Mouse (Mus musculus): ENCODE data around the gene Lonp1. TPM values are rescaled to one million over a fixed set of nuclear protein-coding genes. Genes with fewer than 3 reads are reported as not detected.
A peak's percentile ranks its signal among the peaks of the same experiment; 100 is the strongest.

Gene Lonp1
- 45.4 and 45.7 TPM in 2 replicates for polyA plus RNA-seq (2015; fragmentation: Nextera tagmentation; extraction: Ambion mirVana)

DNA sequence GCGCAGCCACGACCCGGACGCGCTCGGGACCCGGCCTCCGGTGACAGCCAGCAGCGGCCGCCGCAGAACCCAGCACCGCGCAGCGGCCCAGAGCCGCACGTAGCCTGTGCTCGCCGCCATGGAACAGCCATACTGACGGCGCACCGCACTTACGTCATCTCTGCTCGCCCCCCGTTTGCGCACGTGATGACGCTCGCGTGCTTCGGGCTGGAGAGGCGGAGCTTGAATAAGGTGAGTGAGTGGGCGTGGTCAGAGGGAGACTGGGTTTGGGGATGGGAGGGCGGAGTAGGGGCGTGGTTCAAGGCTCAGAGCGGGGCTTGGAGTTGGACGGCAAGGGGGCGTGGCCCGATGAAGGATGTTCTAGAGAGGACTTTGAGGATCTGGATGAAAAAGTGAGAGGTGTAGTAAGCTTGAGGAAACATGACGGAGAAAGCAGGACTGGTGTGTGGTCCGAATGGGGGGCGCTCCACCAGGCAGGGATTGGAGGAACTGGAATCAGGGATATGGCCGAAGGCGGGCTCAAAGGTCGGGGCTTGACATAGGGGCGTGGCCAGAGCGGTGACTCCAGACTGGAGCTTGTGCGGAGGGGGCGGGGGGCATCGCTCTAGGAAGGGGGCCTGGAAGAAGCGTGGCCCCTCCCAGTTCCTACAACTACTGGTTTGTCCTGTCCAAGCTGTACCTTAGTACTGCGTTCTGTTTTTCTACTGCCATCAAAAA, at the start of gene Lonp1:
Gene Lonp1 (minus strand): TSS at position 134 of the 717 bp plus-strand sequence.
- Histone ChIP-seq H3K4me3 (ENCODE audit: low read length) (peak within 1 kb of the TSS; percentile 89), H3K36me3 (ENCODE audit: control insufficient read depth, insufficient read depth, low read length) (peaks cover 4% of the 10 kb centered on the region), H3K27ac (ENCODE audit: low read depth, low read length) (peak within 1 kb of the TSS; percentile 77), H3K9ac (ENCODE audit: low read depth, low read length) (peak within 1 kb of the TSS; percentile 89), H3K27me3 (replicated peaks; ENCODE audit: control insufficient read depth, insufficient read depth, low read length) (no peaks in the 10 kb centered on the region), H3K9me3 (ENCODE audit: control insufficient read depth, low read length) (no peaks in the 10 kb centered on the region), H3K4me1 (ENCODE audit: control insufficient read depth, insufficient read depth, low read depth, low read length) (peaks cover 15% of the 10 kb centered on the region), H3K4me2 (ENCODE audit: low read length) (peak within 1 kb of the TSS; percentile 96)
- under 1% methylated on average over 50 of the region's 51 CpGs for WGBS
- peak; percentile 92 for ATAC-seq

DNA sequence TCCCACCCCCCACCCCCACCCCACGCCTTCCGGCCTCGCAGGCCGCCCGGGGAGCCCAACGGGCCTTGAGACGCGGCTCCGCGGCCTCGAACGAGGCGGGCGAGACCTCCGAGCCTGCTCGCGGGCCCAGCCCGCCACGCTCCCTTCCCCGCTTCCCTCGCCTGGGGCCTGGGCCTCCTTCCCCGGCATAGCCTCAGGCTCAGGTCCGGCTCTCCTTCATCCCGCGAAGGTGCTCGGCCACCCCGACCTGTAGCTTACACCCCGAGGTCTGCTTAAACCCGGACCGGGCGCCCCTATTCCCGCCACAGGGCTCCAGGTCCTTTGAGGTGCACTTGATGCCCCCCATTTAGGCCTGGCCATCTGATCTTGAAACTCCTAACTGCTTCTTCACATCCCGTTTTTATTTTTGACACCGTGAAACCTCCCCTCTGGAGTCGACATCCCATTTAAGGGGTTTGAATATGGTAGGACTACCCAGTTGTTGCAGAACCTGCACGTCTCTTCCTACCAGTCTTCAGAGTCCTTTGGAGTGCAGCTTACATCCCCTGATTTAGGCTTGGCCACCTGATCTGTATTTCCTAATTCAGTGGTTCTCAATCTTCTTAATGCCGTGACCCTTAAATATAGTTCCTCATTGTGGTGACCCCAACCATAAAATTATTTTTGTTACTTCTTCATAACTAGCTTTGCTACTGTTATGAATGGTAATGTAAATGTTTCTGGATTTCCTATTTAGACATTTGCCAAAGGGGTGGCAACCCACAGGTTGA, 47.1 kb upstream of the Lonp1 start:
- H3K36me3 ChIP-seq (ENCODE audit: control insufficient read depth, insufficient read depth, low read length): no peaks in the 10 kb centered on the region
- peaks cover 26% of the 10 kb centered on the region for H3K4me1 ChIP-seq (ENCODE audit: control insufficient read depth, insufficient read depth, low read depth, low read length)
- no peaks in the 10 kb centered on the region for H3K9me3 ChIP-seq (ENCODE audit: control insufficient read depth, low read length)
- peak overlapping the region; percentile 88 for H3K4me2 ChIP-seq (ENCODE audit: low read length)
- H3K27me3 ChIP-seq (replicated peaks; ENCODE audit: control insufficient read depth, insufficient read depth, low read length): no peaks in the 10 kb centered on the region
- peak overlapping the region; percentile 96 for H3K9ac ChIP-seq (ENCODE audit: low read depth, low read length)
- H3K27ac ChIP-seq (ENCODE audit: low read depth, low read length): peak overlapping the region; percentile 89
- no peak; the same call in 1 of the 2 replicates for ATAC-seq
- whole genome bisulfite sequencing: 3% methylated on average over 36 of the region's 37 CpGs
- peak overlapping the region; percentile 92 for H3K4me3 ChIP-seq (ENCODE audit: low read length)

GRCm38 (mm10) chr17:56672941-56673646, 46.4 kb upstream of the Lonp1 start, which contains the start of gene Ranbp3:
Gene Ranbp3, plus strand, starts transcription at chr17:56673294.
- Histone ChIP-seq H3K9me3 (ENCODE audit: control insufficient read depth, low read length) (no peaks in the 10 kb centered on the region), H3K4me2 (ENCODE audit: low read length) (peak within 1 kb of the TSS; percentile 88), H3K27ac (ENCODE audit: low read depth, low read length) (peak within 1 kb of the TSS; percentile 89), H3K4me1 (ENCODE audit: control insufficient read depth, insufficient read depth, low read depth, low read length) (peaks cover 31% of the 10 kb centered on the region), H3K9ac (ENCODE audit: low read depth, low read length) (peak within 1 kb of the TSS; percentile 96), H3K36me3 (ENCODE audit: control insufficient read depth, insufficient read depth, low read length) (no peaks in the 10 kb centered on the region), H3K27me3 (replicated peaks; ENCODE audit: control insufficient read depth, insufficient read depth, low read length) (peaks cover 3% of the 10 kb centered on the region; the same call in 1 of the 2 replicates), H3K4me3 (ENCODE audit: low read length) (peak within 1 kb of the TSS; percentile 92)
- 0% methylated on average over 31 of the region's 66 CpGs for WGBS
- ATAC-seq: peak; percentile 91

GRCm38 (mm10) chr17:56669766-56670165, 43.1 kb upstream of the Lonp1 start:
- Histone ChIP-seq H3K4me2 (ENCODE audit: low read length) (no peak overlapping the region), H3K9ac (ENCODE audit: low read depth, low read length) (no peak overlapping the region), H3K4me3 (ENCODE audit: low read length) (no peak overlapping the region), H3K36me3 (ENCODE audit: control insufficient read depth, insufficient read depth, low read length) (no peaks in the 10 kb centered on the region), H3K27ac (ENCODE audit: low read depth, low read length) (no peak overlapping the region), H3K4me1 (ENCODE audit: control insufficient read depth, insufficient read depth, low read depth, low read length) (peaks cover 16% of the 10 kb centered on the region), H3K9me3 (ENCODE audit: control insufficient read depth, low read length) (no peaks in the 10 kb centered on the region), H3K27me3 (replicated peaks; ENCODE audit: control insufficient read depth, insufficient read depth, low read length) (peaks cover 5% of the 10 kb centered on the region; the same call in 1 of the 2 replicates)
- 91% methylated on average over 8 of the region's 8 CpGs for WGBS
- no peak for ATAC-seq

DNA sequence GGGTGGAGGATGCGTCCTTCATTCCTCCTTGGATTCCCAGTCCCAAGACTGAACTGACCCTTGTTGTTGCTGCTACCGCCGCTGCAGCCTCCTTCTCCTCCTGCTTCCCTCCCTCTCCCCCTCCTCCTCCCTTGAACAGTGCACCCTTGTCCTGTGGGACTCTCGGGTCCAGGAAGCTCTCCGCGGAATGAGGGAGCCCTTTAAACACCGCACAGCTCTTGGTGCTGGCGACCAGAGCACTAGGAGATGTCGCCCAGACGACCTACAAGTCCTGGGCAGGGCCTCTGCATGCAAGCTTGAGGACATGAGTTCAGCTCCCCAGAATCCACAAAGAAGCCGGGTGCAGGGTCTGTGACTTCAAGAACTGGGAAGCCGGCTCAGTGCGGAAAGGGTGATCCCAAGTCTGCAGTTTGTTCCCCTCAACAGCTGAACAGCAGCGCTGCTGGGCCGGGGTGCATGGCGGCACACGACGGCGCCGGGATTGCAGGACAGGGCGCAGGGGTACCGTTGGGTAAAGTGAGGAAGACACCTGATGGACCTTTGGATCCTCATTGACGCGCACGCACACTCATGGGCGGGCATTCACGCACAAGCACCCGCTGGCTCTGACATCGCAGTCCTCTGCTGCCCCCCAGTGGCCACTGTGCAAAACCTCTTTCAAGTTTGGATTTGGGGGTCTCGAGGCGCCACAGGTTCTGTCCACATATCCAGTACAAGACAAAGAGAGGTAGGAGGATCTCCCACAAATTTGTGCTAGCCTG, 41.9 kb upstream of the Lonp1 start:
- peak; percentile 7; the same call in 1 of the 2 replicates for ATAC-seq
- Histone ChIP-seq H3K4me1 (ENCODE audit: control insufficient read depth, insufficient read depth, low read depth, low read length) (peaks cover 8% of the 10 kb centered on the region), H3K9me3 (ENCODE audit: control insufficient read depth, low read length) (no peaks in the 10 kb centered on the region), H3K27ac (ENCODE audit: low read depth, low read length) (no peak overlapping the region), H3K4me2 (ENCODE audit: low read length) (peak overlapping the region; percentile 99), H3K27me3 (replicated peaks; ENCODE audit: control insufficient read depth, insufficient read depth, low read length) (peaks cover 5% of the 10 kb centered on the region; the same call in 1 of the 2 replicates), H3K4me3 (ENCODE audit: low read length) (peak overlapping the region; percentile 50), H3K9ac (ENCODE audit: low read depth, low read length) (peak overlapping the region; percentile 68), H3K36me3 (ENCODE audit: control insufficient read depth, insufficient read depth, low read length) (no peaks in the 10 kb centered on the region)
- WGBS: 6% methylated on average over 31 of the region's 31 CpGs

- Histone ChIP-seq H3K9me3 (ENCODE audit: control insufficient read depth, low read length) (no peaks in the 10 kb centered on the region), H3K4me3 (ENCODE audit: low read length) (no peak overlapping the region), H3K4me1 (ENCODE audit: control insufficient read depth, insufficient read depth, low read depth, low read length) (peaks cover 7% of the 10 kb centered on the region), H3K27me3 (replicated peaks; ENCODE audit: control insufficient read depth, insufficient read depth, low read length) (peaks cover 5% of the 10 kb centered on the region; the same call in 1 of the 2 replicates), H3K9ac (ENCODE audit: low read depth, low read length) (no peak overlapping the region), H3K27ac (ENCODE audit: low read depth, low read length) (no peak overlapping the region), H3K36me3 (ENCODE audit: control insufficient read depth, insufficient read depth, low read length) (no peaks in the 10 kb centered on the region), H3K4me2 (ENCODE audit: low read length) (no peak overlapping the region)
- WGBS: 81% methylated on average over 3 of the region's 3 CpGs
- no peak for ATAC-seq
Observed at GRCm38 (mm10) chr17:56667591-56667990, 40.9 kb upstream of the Lonp1 start.

DNA sequence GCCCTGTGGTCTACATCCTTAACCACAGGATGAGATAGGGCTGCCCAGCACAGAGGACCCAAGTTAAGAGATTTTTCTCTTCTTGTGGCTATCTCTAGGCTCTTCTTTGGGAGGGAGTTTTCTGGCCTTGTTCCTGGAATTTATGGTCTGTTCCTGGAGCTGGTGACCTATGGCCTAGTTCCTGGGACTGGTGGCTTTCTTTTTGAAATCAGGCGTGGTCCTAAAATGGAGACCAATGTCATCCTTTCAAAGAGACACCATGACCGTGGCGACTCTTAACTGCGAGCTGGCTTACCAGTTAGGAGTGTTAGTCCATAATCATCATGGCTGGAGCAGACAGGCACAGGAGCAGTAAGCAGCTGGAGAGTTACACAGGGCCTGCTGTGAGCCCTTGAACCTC, 39.7 kb upstream of the Lonp1 start:
- no peak for ATAC-seq
- Histone ChIP-seq H3K9ac (ENCODE audit: low read depth, low read length) (no peak overlapping the region), H3K27me3 (replicated peaks; ENCODE audit: control insufficient read depth, insufficient read depth, low read length) (peaks cover 5% of the 10 kb centered on the region; the same call in 1 of the 2 replicates), H3K4me2 (ENCODE audit: low read length) (no peak overlapping the region), H3K4me1 (ENCODE audit: control insufficient read depth, insufficient read depth, low read depth, low read length) (peaks cover 5% of the 10 kb centered on the region), H3K9me3 (ENCODE audit: control insufficient read depth, low read length) (no peaks in the 10 kb centered on the region), H3K36me3 (ENCODE audit: control insufficient read depth, insufficient read depth, low read length) (no peaks in the 10 kb centered on the region), H3K27ac (ENCODE audit: low read depth, low read length) (no peak overlapping the region), H3K4me3 (ENCODE audit: low read length) (no peak overlapping the region)
- WGBS: 83% methylated on average over 4 of the region's 4 CpGs

DNA sequence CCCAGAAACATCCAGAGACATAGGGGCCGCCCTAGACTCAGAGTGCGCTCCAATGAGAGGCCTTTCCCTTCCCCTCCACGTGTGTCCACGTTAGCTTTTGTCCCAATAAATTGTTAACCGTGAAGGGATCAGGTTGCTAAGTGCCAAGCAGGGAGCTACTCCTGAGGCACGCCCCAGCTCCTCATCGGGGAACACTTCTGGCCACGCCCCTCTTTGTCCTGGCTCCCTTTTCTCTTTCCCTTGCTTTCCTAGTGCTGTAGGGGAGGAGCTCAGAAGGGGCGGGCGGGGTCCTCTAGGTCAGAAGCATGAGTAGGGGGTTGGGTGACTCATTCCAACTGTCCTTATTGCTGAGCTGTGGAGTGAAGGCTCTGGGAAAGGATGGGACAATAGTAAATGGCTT, 37.6 kb upstream of the Lonp1 start:
- no peak overlapping the region; the same call in 1 of the 2 replicates for H3K9ac ChIP-seq (ENCODE audit: low read depth, low read length)
- no peak overlapping the region for H3K4me3 ChIP-seq (ENCODE audit: low read length)
- H3K4me2 ChIP-seq (ENCODE audit: low read length): no peak overlapping the region
- no peaks in the 10 kb centered on the region for H3K36me3 ChIP-seq (ENCODE audit: control insufficient read depth, insufficient read depth, low read length)
- 7% methylated on average over 9 of the region's 10 CpGs for WGBS
- peaks cover 5% of the 10 kb centered on the region for H3K4me1 ChIP-seq (ENCODE audit: control insufficient read depth, insufficient read depth, low read depth, low read length)
- no peak for ATAC-seq
- no peak overlapping the region for H3K27ac ChIP-seq (ENCODE audit: low read depth, low read length)
- H3K9me3 ChIP-seq (ENCODE audit: control insufficient read depth, low read length): no peaks in the 10 kb centered on the region
- H3K27me3 ChIP-seq (replicated peaks; ENCODE audit: control insufficient read depth, insufficient read depth, low read length): peaks cover 5% of the 10 kb centered on the region; the same call in 1 of the 2 replicates
